Mouse (Mus musculus): ENCODE measurements around the gene Thada. TPM values are rescaled to one million over a fixed set of nuclear protein-coding genes. Genes with fewer than 3 reads are reported as not detected.

The Thada gene
- polyA plus RNA-seq, 1 experiment from 2014 or later, result 6.6 TPM

DNA sequence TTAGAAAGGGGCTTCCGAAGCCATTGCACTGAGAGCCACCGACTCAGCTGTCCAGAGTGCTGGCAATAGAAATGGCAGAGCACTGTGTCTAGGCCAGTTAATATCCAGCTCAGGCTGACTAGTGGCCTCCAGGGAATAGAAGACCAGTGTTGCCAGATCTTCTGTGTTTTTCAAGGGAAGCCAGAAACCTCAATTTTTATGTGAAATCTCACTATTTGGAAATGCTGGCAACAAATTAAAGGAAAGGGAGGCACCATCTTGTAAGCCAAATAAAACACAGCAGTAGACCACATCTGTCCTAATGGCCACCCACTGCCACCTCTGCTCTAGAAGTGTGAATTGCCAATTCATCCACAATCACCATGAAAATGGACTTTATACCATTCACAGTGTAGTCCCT, 76.0 kb downstream of the Thada start:
- H3K9me3 ChIP-seq, result no peaks in the 10 kb centered on the region
- H3K36me3 ChIP-seq, result peaks cover 9% of the 10 kb centered on the region; the same call in 1 of the 2 replicates
- H3K4me1 ChIP-seq (replicated peaks), result no peaks in the 10 kb centered on the region
- no peak for ATAC-seq (ENCODE audit: low FRiP score, low read depth)
- H3K27me3 ChIP-seq, result no peaks in the 10 kb centered on the region
- H3K9ac ChIP-seq, result no peak overlapping the region
- H3K4me3 ChIP-seq, result no peak overlapping the region
- no peak overlapping the region for H3K4me2 ChIP-seq
- no peak overlapping the region for H3K27ac ChIP-seq (replicated peaks)
- 87% methylated on average over 2 of the region's 2 CpGs for WGBS

DNA sequence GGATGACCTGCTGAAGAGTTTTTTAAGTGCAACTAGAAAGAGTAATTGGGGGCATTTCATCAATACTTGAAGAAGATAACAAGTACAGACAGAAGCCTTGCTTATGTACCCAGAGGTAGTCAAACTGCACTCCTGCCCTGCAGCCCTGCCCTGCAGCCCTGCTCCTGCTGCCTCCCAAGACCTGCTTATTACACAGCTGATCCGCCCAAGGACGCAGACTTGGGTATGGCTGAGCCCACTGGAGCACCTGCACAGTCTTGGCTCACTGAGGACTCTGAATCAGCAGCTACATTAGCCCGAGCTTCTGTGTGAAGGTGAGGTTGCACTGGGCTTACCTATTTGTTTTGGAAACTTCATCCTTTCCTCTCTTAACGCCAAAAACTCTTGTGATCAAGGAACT, 79.8 kb downstream of the Thada start:
- ATAC-seq (ENCODE audit: low FRiP score, low read depth), result no peak
- no peak overlapping the region for H3K27ac ChIP-seq (replicated peaks)
- no peak overlapping the region for H3K9ac ChIP-seq
- peaks cover 19% of the 10 kb centered on the region; the same call in 1 of the 2 replicates for H3K36me3 ChIP-seq
- H3K9me3 ChIP-seq, result no peaks in the 10 kb centered on the region
- H3K4me2 ChIP-seq, result no peak overlapping the region
- H3K4me1 ChIP-seq (replicated peaks), result no peaks in the 10 kb centered on the region
- no peak overlapping the region for H3K4me3 ChIP-seq
- WGBS, result 96% methylated on average over 4 of the region's 4 CpGs
- no peaks in the 10 kb centered on the region for H3K27me3 ChIP-seq

DNA sequence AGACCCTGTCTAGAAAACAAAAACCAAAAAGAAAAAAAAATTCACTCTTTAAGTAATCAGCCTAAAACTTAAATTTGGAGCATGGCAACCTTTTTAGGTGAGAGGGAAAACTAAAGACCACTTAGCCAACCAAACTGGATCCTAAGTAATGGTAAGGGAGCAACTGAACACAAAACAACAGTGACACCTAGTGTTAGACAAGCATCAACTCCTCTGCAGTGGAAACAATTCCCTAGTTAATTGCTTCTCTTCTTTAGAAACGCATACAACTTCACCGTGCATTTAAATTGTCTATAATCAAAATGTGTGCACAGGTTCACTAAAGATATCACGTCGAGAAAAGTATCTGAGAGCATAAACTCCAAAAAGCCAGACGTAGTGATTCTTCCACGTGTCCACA, 80.3 kb downstream of the Thada start:
- Histone ChIP-seq H3K4me3 (no peak overlapping the region), H3K9ac (no peak overlapping the region), H3K36me3 (peaks cover 23% of the 10 kb centered on the region; the same call in 1 of the 2 replicates), H3K9me3 (no peaks in the 10 kb centered on the region), H3K27me3 (no peaks in the 10 kb centered on the region), H3K27ac (replicated peaks) (no peak overlapping the region), H3K4me1 (replicated peaks) (no peaks in the 10 kb centered on the region), H3K4me2 (no peak overlapping the region)
- no peak for ATAC-seq (ENCODE audit: low FRiP score, low read depth)
- WGBS, result 81% methylated on average over 6 of the region's 6 CpGs

DNA sequence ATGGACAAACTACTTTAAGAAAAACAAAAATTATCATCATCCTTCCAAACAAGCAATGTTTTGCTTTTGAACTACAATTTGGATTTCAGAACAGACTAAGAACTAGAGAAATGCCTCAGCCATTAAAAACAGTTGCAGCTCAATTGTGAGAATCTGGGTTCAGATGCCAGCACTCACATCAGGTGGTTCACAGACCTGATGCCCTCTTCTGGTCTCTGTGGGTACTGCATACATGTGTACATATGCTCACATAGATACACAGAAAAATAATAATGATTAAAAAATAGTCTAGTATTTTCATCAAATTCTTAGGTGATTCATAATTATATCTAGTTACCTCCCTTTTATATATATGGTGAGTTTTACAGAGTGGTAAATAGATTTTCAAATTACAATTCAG, 81.3 kb downstream of the Thada start:
- Histone ChIP-seq H3K9me3 (no peaks in the 10 kb centered on the region), H3K27me3 (no peaks in the 10 kb centered on the region), H3K4me2 (no peak overlapping the region), H3K9ac (no peak overlapping the region), H3K27ac (replicated peaks) (no peak overlapping the region), H3K36me3 (peaks cover 27% of the 10 kb centered on the region), H3K4me3 (no peak overlapping the region), H3K4me1 (replicated peaks) (no peaks in the 10 kb centered on the region)
- no peak for ATAC-seq (ENCODE audit: low FRiP score, low read depth)

DNA sequence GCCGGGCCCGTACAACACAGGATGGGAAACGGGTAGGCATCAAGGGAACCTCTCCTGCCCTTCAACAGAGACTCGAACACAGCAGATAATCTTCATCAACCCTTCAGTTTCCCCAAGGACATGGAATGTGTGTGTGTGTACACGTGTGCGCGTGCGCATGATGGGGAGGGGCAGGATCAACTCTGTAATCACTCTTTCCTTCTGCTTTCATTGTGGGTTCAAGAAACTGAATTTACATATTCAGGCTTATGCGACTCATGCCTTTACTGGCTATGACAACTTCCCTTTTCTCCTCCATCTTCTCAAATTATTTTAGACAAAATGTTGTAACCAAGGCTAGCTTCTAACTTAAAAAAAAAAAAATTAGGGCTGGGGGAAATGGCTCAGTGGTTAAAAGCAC, 85.7 kb downstream of the Thada start:
- Histone ChIP-seq H3K4me3 (no peak overlapping the region), H3K36me3 (peaks cover 22% of the 10 kb centered on the region), H3K27ac (replicated peaks) (no peak overlapping the region), H3K27me3 (no peaks in the 10 kb centered on the region), H3K4me1 (replicated peaks) (no peaks in the 10 kb centered on the region), H3K9ac (no peak overlapping the region), H3K9me3 (no peaks in the 10 kb centered on the region), H3K4me2 (no peak overlapping the region)
- no peak for ATAC-seq (ENCODE audit: low FRiP score, low read depth)
- 97% methylated on average over 9 of the region's 9 CpGs for WGBS

DNA sequence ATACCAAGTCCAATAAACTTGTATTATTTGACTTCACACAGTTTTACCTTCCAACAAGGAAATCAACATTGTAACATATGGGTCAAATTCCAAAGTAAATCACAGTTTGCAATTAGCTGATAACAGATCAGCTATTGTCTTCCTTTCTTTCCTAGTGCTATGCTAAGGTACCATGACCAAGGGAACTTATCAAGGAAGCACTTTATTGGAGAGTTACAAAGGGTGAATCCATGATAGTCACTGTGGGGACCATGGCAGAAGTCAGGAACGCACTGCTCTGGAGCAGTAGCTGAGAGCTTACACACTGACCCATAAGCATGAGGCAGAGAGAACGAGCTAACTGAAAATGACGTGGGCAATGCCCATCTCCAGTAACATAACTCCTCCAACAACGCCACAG, 89.1 kb downstream of the Thada start:
- Histone ChIP-seq H3K4me3 (no peak overlapping the region), H3K36me3 (peaks cover 8% of the 10 kb centered on the region), H3K4me1 (replicated peaks) (peaks cover 5% of the 10 kb centered on the region; the same call in 1 of the 2 replicates), H3K4me2 (no peak overlapping the region), H3K9ac (no peak overlapping the region), H3K27ac (replicated peaks) (no peak overlapping the region), H3K27me3 (no peaks in the 10 kb centered on the region), H3K9me3 (no peaks in the 10 kb centered on the region)
- WGBS, result 97% methylated on average over 4 of the region's 4 CpGs
- no peak for ATAC-seq (ENCODE audit: low FRiP score, low read depth)

DNA sequence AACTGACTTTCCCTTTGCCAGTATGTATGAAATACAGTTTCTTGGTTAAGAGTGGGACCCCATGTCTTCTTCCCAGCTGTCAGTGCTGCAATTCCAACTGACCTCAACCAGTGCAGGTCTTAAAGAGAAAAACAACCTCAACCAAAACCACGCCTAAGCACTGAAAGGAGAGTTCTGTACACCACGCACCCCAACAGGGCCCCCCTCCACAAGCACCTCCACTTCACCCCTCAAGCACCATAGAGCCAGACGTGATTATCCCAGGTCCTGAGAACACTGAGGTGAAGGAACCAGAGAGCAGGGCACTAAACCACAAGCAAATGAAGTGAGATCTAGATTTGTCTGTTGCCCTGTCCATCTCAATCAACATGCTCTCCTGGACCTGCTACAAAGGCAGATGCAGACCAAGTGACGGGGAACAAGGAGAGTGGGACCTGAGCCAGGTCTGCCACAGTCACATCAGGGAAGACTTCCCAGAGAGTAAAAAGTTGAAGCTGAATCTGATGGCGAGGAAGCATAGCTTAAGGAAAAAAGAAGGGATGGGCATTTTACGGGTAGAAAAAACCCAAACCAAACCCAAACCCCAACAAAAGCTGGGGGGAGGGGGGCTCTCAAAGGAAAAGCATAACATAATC, 93.5 kb downstream of the Thada start:
- ATAC-seq (ENCODE audit: low FRiP score, low read depth), result no peak
- Histone ChIP-seq H3K9ac (no peak overlapping the region), H3K4me3 (no peak overlapping the region), H3K27me3 (no peaks in the 10 kb centered on the region), H3K4me2 (no peak overlapping the region), H3K27ac (replicated peaks) (no peak overlapping the region), H3K4me1 (replicated peaks) (peaks cover 22% of the 10 kb centered on the region), H3K36me3 (no peaks in the 10 kb centered on the region), H3K9me3 (no peaks in the 10 kb centered on the region)
- WGBS, result 76% methylated on average over 6 of the region's 6 CpGs

DNA sequence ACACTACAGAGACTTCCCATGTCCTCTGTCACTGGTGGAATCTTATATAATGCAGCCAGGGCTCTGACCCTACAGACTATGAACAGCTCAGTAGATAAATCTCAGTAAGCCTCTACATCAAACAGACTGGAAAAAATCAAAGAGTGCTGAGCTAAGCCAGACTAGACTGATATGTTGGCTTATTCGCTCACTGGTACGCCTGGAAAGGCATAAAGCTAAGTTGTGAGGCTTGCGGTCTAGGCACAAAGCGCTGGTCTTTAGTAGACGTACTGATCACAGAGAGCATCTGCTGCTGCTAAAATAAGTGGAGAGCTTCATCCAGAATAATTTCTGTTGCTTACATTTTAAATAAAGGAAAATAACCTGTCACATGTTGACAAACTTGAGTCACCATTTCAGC, 95.6 kb downstream of the Thada start:
- H3K36me3 ChIP-seq, result no peaks in the 10 kb centered on the region
- H3K27ac ChIP-seq (replicated peaks), result no peak overlapping the region
- no peak overlapping the region for H3K4me3 ChIP-seq
- no peak for ATAC-seq (ENCODE audit: low FRiP score, low read depth)
- 79% methylated on average over 5 of the region's 5 CpGs for WGBS
- H3K27me3 ChIP-seq, result no peaks in the 10 kb centered on the region
- no peak overlapping the region for H3K4me2 ChIP-seq
- H3K9me3 ChIP-seq, result no peaks in the 10 kb centered on the region
- H3K4me1 ChIP-seq (replicated peaks), result peaks cover 33% of the 10 kb centered on the region
- H3K9ac ChIP-seq, result no peak overlapping the region

DNA sequence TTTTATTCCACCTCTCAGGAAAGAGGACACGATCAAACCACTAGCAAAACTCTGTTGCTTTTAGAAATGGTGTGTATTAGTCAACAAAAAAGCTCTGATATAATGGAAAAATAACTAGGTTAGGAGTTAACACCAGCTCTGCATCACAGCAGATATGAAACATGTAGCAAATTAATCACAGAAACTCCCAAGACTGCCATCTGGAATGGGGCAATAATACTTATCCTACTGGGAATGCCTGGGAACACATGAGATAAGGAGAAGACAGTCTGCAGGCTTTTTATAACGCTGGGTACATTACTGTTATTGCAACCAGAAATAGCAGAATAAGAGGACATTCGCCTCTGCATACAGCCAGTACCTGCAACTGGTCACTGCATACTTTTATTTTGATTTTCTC, 96.2 kb downstream of the Thada start:
- no peak overlapping the region for H3K27ac ChIP-seq (replicated peaks)
- no peak overlapping the region for H3K9ac ChIP-seq
- no peak overlapping the region for H3K4me2 ChIP-seq
- peaks cover 38% of the 10 kb centered on the region for H3K4me1 ChIP-seq (replicated peaks)
- H3K36me3 ChIP-seq, result no peaks in the 10 kb centered on the region
- WGBS, result 68% methylated on average over 3 of the region's 3 CpGs
- H3K4me3 ChIP-seq, result no peak overlapping the region
- H3K9me3 ChIP-seq, result no peaks in the 10 kb centered on the region
- H3K27me3 ChIP-seq, result no peaks in the 10 kb centered on the region
- no peak for ATAC-seq (ENCODE audit: low FRiP score, low read depth)

DNA sequence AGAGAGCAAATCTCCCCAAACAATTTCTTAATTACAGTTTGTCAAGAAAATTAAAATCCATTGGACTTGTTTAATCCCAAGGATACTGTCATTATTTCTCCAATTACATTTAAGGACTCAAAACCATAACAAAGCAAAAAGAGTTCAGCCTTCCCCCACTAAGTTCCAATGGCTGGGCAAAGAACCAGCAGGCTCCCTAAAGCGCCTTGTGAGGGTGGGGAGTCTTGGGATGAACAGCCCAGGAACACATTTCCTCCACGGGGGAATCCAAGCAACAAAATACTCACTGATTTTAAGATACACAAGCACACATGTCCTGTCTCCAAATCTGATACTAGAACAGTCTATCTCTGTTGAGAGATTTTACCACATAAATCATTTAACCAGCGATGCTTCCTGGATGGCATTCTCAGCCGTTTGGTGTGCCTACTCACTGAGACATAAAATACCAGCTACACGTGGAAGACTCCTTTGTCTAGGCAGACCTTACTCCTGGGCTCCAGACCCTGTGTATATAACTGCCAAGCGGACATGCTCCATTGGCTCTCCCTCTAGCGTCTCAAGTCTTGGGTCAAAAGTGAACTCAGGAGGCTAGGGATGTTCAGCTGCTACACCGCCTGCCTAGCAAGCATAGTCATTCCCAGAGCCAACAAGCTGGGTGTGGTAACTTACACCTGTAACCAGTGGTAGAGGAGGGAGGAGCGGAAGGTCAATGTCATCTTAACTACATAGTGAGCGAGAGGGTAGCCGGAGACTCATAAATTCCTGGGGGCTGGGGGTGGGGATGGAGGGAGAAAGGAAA, 97.6 kb downstream of the Thada start:
- H3K9me3 ChIP-seq, result no peaks in the 10 kb centered on the region
- no peak overlapping the region for H3K9ac ChIP-seq
- ATAC-seq (ENCODE audit: low FRiP score, low read depth), result no peak
- WGBS, result 73% methylated on average over 11 of the region's 11 CpGs
- peaks cover 46% of the 10 kb centered on the region for H3K4me1 ChIP-seq (replicated peaks)
- no peak overlapping the region for H3K4me2 ChIP-seq
- H3K4me3 ChIP-seq, result no peak overlapping the region
- no peaks in the 10 kb centered on the region for H3K27me3 ChIP-seq
- no peaks in the 10 kb centered on the region for H3K36me3 ChIP-seq
- H3K27ac ChIP-seq (replicated peaks), result peak overlapping the region; percentile 57; the same call in 1 of the 2 replicates

DNA sequence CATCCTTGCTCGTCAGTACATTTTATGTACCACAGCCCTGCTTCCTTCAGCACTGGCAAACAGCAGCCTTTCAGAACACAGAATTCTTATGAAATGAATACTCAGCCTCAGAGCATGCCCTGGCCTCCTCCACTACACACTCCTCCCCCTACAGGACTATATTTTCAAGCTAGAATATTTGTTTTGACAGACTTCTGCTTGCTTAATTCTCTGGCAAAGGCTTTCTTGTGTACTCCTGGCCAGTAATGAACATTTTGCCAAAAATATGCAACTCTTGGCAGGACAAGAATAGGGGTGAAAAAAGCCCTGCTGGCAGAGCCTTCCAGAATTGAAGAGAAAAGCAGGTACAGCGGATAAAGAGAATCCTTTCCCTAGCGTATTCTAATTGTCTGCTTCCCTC, 98.3 kb downstream of the Thada start:
- Histone ChIP-seq H3K27ac (replicated peaks) (peak overlapping the region; percentile 57), H3K4me3 (no peak overlapping the region), H3K36me3 (no peaks in the 10 kb centered on the region), H3K4me2 (0 out of 2 replicates have a peak overlapping the region, but pooled peaks have one; percentile 9), H3K9ac (no peak overlapping the region), H3K4me1 (replicated peaks) (peaks cover 47% of the 10 kb centered on the region), H3K27me3 (no peaks in the 10 kb centered on the region), H3K9me3 (no peaks in the 10 kb centered on the region)
- 50% methylated on average over 3 of the region's 3 CpGs for WGBS
- ATAC-seq (ENCODE audit: low FRiP score, low read depth), result no peak

DNA sequence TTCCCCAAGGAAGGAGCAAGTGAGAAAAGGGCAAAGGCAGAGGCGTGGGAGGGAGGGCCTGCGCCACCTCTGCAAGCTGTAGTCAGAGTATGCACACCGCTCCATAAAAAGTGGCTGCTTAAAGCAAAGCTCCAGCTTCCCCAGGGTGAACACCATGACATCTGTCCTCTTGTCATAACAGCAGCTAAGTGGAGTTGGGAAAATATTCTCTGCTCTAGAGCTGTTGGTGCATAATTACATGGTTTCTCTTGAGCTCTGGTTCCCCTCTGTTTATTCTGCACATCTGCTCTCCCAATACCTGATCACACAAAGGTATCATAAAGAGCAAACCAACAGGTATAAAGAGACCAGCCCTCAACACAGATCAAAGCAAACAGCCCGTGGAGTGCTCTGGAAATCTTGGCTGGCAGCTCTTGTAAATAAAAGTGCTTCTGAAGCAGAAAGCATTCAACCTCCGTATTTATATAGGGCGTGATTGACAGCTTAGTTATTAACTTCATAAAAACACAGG, 100.2 kb downstream of the Thada start:
- peak overlapping the region; percentile 58 for H3K27ac ChIP-seq (replicated peaks)
- peaks cover 43% of the 10 kb centered on the region for H3K4me1 ChIP-seq (replicated peaks)
- no peak overlapping the region for H3K9ac ChIP-seq
- no peak overlapping the region for H3K4me3 ChIP-seq
- no peaks in the 10 kb centered on the region for H3K36me3 ChIP-seq
- no peaks in the 10 kb centered on the region for H3K27me3 ChIP-seq
- H3K4me2 ChIP-seq, result no peak overlapping the region
- WGBS, result 43% methylated on average over 6 of the region's 6 CpGs
- H3K9me3 ChIP-seq, result no peaks in the 10 kb centered on the region
- ATAC-seq (ENCODE audit: low FRiP score, low read depth), result peak; percentile 43; the same call in 1 of the 2 replicates
